Mouse (Mus musculus): Measurements from ENCODE around the gene Rap1gds1.

Gene Rap1gds1

GRCm38 (mm10) chr3:139074484-139075211 lies at the start of gene Rap1gds1:
Rap1gds1 (minus strand) TSS chr3:139075201.
- peak; percentile 74 for DNase-seq (ENCODE audit: low spot score)

- DNase-seq (ENCODE audit: low spot score), result no peak
Measured at GRCm38 (mm10) chr3:139118446-139118845, 43.4 kb upstream of the Rap1gds1 start.

GRCm38 (mm10) chr3:139116733-139117337 lies 41.8 kb upstream of the Rap1gds1 start:
- DNase-seq (ENCODE audit: low spot score), result no peak

GRCm38 (mm10) chr3:139112335-139112973 lies 37.5 kb upstream of the Rap1gds1 start:
- DNase-seq (ENCODE audit: low spot score), result no peak

GRCm38 (mm10) chr3:139111877-139112276 lies 36.9 kb upstream of the Rap1gds1 start:
- DNase-seq (ENCODE audit: low spot score), result no peak

GRCm38 (mm10) chr3:139108176-139108575 lies 33.2 kb upstream of the Rap1gds1 start:
- no peak for DNase-seq (ENCODE audit: low spot score)

- DNase-seq (ENCODE audit: low spot score), result no peak
Measured at GRCm38 (mm10) chr3:139103914-139104313, 28.9 kb upstream of the Rap1gds1 start.

- no peak for DNase-seq (ENCODE audit: low spot score)
Measured at GRCm38 (mm10) chr3:139103346-139103745, 28.3 kb upstream of the Rap1gds1 start.

GRCm38 (mm10) chr3:139101941-139102340 lies 26.9 kb upstream of the Rap1gds1 start:
- no peak for DNase-seq (ENCODE audit: low spot score)

GRCm38 (mm10) chr3:139099284-139099683 lies 24.3 kb upstream of the Rap1gds1 start:
- no peak for DNase-seq (ENCODE audit: low spot score)

- no peak for DNase-seq (ENCODE audit: low spot score)
Measured at GRCm38 (mm10) chr3:139095894-139096293, 20.9 kb upstream of the Rap1gds1 start.

GRCm38 (mm10) chr3:139088526-139088925 lies 13.5 kb upstream of the Rap1gds1 start:
- no peak for DNase-seq (ENCODE audit: low spot score)

- DNase-seq (ENCODE audit: low spot score), result no peak
Measured at GRCm38 (mm10) chr3:139083778-139084539, 9.0 kb upstream of the Rap1gds1 start.

- DNase-seq (ENCODE audit: low spot score), result no peak
Measured at GRCm38 (mm10) chr3:139079831-139080230, 4.8 kb upstream of the Rap1gds1 start.

GRCm38 (mm10) chr3:139078010-139078409 lies 3.0 kb upstream of the Rap1gds1 start:
- DNase-seq (ENCODE audit: low spot score), result no peak

GRCm38 (mm10) chr3:139076059-139076455 lies 1.1 kb upstream of the Rap1gds1 start:
- DNase-seq (ENCODE audit: low spot score), result no peak

GRCm38 (mm10) chr3:139075333-139076058 lies 495 bp upstream of the Rap1gds1 start:
- peak; percentile 94 for DNase-seq (ENCODE audit: low spot score)

- DNase-seq (ENCODE audit: low spot score), result no peak
Measured at GRCm38 (mm10) chr3:139073801-139074483, 1.1 kb downstream of the Rap1gds1 start.

GRCm38 (mm10) chr3:139069539-139069938 lies 5.5 kb downstream of the Rap1gds1 start:
- DNase-seq (ENCODE audit: low spot score), result no peak

- no peak for DNase-seq (ENCODE audit: low spot score)
Measured at GRCm38 (mm10) chr3:139064076-139064475, 10.9 kb downstream of the Rap1gds1 start.

- no peak for DNase-seq (ENCODE audit: low spot score)
Measured at GRCm38 (mm10) chr3:139062088-139062487, 12.9 kb downstream of the Rap1gds1 start.

All from testis, postnatal 10 days (tissue).